Mouse (Mus musculus) kidney, postnatal 36 days (tissue): ENCODE data around the gene Alox12.
A peak's percentile ranks its signal among the peaks of the same experiment; 100 is the strongest.

ENCODE experiments used
- DNase-seq, 2 experiments: peaks; one replicate each; pipeline ENCODE4 v3.0.0; 2021 to 2022; ENCODE audit warnings: mixed read lengths in 2 of 2

Gene Alox12

GRCm38 (mm10) chr11:70238591-70239440, 16.3 kb downstream of the Alox12 start:
- peak; percentile 53 to 56 for DNase-seq

- peak; percentile 98 to 99 for DNase-seq
Measured at GRCm38 (mm10) chr11:70237457-70238167, 17.5 kb downstream of the Alox12 start, which contains the start of gene 0610010K14Rik. Gene 0610010K14Rik, minus strand, starts transcription at chr11:70237914.

DNA sequence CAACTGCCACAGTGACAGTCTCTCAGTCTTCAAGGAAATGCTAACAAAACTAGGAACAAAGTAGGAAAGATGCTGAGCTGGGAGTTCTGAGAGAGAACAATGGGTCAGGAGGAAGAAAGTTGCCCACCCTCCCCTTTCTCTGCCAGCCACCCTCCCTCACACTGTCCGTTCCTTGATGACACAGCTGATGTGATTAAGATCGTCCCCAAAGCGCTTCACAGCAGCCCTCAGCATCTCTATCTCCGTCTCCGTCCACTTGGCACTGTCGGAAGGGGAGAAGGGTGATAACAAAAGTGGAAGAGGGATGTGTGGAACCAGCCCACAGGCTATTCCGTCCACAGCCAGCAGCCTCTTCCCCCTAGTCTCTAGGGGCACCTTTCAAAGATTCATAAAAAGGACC, 18.4 kb downstream of the Alox12 start:
- DNase-seq: peak in 1 of 2 experiments; percentile 18

DNA sequence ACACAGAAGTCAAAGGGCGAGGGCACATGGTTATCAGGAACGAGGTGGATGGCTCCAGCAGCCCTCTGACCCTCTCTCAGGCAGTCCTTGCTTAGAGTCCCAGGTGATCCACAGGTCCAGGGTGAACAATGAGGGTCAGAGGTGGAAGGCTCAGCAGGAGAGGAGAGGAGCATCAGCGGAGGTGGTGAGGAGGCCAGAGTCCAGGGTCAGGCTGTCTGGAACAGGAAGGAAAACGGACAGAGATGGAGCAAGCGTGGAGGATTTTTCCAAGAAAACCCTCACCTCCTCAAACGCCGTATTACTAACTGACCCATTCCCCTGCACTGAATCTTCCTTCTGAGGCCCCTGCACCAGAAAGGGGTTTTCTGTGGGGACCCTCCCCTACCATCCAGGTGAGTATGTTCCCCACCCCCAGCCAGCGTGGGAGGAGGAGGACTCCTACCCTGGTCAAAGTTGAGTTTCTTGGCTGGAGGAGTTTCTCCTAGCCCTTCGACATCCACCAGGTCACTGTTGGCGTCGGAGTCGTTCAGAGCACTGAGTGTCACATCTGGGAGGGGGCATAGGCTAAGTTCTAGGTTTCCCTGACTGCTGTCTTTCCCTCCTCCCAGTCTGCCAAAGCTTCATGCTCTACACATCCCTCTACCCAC, 19.8 kb downstream of the Alox12 start:
- DNase-seq: peak; percentile 64 to 69

- DNase-seq: no peak
Measured at GRCm38 (mm10) chr11:70234497-70234896, 20.7 kb downstream of the Alox12 start.

DNA sequence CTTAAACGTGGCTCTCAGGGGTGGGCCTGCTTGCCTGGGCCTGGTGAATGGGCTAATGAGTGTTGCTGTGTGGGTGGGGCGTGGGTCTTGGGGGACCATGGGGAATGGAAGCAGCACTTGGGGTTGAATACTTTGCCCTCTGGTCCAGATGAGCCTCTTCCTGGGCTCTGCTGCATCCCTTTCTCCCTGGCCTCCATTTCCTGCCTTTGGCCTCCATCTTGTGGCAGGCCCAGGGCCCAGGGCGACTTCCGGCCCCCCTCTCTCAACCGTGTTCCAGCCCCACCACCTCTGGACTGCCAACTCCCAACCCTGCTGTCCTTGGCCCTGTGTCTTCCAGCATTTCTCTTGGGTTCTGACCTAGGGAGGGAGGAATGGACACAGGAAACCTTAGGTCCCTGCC, 21.1 kb downstream of the Alox12 start:
- peak; percentile 26 to 44 for DNase-seq

DNA sequence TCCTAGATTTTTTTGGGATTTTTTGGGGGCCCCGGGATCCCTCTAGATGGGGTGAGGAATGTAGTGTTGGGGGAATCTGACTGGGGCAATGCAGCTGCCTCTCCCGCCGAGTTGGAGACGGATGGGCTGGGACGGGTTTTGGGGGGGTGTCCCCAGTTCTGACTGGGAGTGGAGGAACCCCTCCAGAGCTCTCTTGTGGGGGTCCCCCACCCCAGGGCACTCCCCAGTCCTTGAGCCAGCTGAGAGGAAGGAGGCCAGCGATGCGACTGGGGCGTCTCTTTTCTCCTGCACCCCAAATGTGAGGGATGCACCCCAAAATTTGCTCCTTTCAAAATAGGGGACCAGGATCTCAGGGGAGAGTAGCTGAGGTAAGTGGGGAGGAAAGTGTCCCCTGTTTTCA, 22.1 kb downstream of the Alox12 start:
- DNase-seq: peak in 1 of 2 experiments; percentile 22

GRCm38 (mm10) chr11:70232546-70232945, 22.6 kb downstream of the Alox12 start:
- DNase-seq: peak; percentile 33 to 66

- DNase-seq: peak; percentile 79 to 91
Measured at GRCm38 (mm10) chr11:70230239-70230727, 24.9 kb downstream of the Alox12 start.

DNA sequence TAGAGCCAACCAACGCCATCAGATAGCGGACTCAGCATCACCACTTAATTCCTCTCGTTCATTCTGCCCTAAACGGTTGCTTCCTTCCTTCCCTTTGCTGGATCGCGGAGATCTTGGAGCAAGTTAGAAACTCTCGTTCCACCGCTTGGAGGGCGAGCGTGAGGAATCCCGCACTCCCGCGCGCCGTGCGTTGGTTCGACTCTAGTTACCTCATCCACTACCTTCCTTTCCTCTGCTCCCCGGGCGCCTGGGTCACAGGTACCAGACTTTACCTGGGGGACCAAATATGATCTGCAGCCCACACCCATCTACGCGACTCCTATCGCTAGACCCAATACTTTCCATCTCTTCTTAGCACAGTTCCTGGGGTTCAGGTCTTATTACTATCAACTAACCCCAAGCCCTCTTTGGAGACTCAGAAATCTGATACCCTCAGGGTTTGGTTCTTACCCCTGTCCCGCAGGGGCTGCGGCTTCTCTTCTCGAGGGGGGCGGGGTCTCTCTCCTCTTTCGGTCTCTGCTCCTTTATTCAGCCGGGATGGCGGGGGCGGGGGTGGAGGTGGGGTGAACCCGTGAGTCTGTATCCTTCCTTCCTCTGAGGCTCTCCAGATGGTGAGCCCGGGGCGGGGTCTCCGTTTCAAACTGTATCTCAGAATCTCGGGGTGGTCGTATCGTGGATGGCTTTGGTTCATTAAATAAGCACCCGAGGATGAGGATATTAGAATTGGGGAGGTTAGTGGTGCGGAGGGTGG, 25.7 kb downstream of the Alox12 start, which contains the start of gene Bcl6b:
TSS of gene Bcl6b (minus strand) at position 539 of the 751 bp plus-strand sequence.
- peak; percentile 16 to 72 for DNase-seq

GRCm38 (mm10) chr11:70228828-70229227, 26.3 kb downstream of the Alox12 start:
- DNase-seq: peak; percentile 89 to 95

GRCm38 (mm10) chr11:70227661-70228245, 27.4 kb downstream of the Alox12 start:
- DNase-seq: no peak

DNA sequence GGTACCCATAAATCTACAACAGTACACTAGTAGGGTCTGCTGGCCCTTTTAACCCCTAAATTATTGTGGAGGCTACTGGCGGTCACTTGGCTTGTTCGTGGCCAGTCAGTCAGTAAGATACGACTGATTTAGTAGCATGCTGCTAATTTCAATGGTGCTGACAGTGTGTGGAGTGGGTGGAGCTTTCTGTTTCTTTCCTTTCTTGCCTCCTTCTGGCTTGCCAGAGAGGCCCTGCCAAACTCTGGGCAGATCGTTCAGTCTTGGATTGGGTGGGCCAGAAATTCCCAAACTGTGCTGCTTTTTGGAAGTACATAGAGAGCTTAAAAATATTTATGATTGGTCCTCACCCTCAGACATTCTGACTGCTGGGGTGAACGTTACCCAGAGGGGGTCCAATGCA, 28.0 kb downstream of the Alox12 start:
- no peak for DNase-seq

DNA sequence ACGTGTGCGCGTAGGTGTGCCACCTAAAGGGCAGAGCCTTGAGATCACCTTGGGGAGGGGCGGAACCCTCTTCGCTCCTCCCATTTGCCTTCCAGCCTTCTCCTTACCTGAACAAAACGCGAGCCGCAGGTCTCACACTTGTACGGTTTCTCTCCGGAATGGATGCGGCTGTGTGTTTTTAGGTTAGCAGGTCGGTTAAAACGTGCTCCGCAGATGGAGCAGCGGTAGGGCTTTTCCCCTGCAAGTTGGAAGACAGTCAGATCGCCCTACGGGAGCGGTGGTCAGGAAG, 28.6 kb downstream of the Alox12 start:
- DNase-seq: peak in 1 of 2 experiments; percentile 75

GRCm38 (mm10) chr11:70225798-70226601, 29.2 kb downstream of the Alox12 start:
- DNase-seq: peak in 1 of 2 experiments; percentile 42

GRCm38 (mm10) chr11:70223724-70224123, 31.4 kb downstream of the Alox12 start:
- DNase-seq: peak in 1 of 2 experiments; percentile 66

GRCm38 (mm10) chr11:70221603-70222500, 33.3 kb downstream of the Alox12 start:
- DNase-seq: peak; percentile 68 to 79

DNA sequence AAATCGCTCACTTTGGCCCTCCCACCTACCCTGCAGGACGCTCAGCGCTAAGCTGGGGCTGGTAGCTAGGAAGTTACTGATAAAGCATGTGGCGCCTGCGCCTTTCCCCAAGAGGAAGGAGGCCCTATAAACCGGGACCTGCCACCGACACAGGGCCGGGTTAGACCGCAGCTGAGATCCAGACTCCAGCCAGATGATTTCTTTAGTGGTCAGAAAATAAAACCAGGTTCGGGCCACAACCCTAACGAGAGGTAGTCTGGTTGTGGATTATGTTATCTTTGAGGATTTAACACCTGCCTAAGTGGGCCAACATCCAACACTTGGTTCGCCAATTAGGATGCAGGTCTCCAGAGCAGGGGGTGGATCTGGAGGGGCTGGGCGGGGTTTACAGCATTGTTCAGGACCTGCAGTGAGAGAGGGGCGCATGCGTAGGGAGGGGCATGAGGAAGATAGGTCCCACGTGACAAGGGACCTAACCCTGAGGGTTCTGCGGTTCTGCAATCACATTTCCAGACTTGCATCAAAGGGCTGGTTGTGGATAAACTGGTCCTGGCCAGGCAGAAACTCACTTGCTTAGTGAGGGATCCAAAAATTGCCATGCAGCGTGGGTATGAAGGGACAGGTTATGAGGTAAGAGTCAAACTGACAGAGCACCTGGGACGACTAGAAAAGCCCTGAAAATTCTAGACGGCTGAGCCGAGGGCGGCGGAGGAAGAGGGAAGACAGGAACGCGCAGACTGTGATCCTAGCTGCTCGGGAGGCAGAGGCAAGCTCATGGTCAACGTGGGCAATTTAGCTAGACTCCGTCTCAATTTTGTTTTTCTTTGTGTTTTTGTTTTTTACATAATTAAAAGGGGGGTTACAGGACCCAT, 34.2 kb downstream of the Alox12 start, which contains the start of gene Slc16a13:
TSS of gene Slc16a13 (minus strand) at position 334 of the 872 bp plus-strand sequence.
- DNase-seq: peak; percentile 98 to 99

- DNase-seq: peak in 1 of 2 experiments; percentile 57
Measured at GRCm38 (mm10) chr11:70220323-70220722, 34.8 kb downstream of the Alox12 start.
